Mouse (Mus musculus) E14TG2a.4 (cell line): ENCODE measurements around the gene 2010109A12Rik.

Source experiments
- CTCF ChIP-seq: conservative IDR thresholded peaks from 2 replicates; pipeline ENCODE4 v1.5.1; 2014; ENCODE audit warnings: low read length
- NANOG ChIP-seq: IDR thresholded peaks from 2 replicates; pipeline ENCODE4 v1.6.1; 2014; ENCODE audit warnings: borderline replicate concordance, low read length, mixed read lengths
- POU5F1 ChIP-seq: IDR thresholded peaks from 2 replicates; pipeline ENCODE4 v1.6.1; 2014; ENCODE audit warnings: low read length, borderline replicate concordance

DNA sequence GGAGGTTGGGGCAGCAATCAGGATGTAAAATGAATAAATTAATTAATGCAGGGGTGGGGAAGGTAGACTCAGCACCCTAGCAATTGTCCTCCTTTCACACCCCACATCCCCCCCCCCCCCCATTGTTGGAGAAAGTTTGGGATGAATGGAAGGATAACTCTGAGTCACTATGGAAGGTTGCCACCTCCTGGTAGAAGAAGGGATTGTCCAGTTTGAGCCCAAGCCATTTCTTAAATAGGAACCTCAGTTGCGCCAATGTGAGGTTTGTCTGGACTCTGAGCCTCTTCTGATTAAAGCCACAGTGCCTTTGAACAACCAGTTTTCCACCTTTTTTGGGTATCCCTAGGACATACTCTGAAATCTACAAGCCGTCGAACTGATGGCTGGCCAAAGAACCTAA, 42.8 kb upstream of the 2010109A12Rik start:
- peak; percentile 48 for TF ChIP-seq CTCF
- TF ChIP-seq POU5F1, result no peak
- no peak for TF ChIP-seq NANOG
